Mouse (Mus musculus) liver, embryonic 13.5 days (tissue): ENCODE data around the gene Mybbp1a. TPM values are rescaled to one million over a fixed set of nuclear protein-coding genes. Genes with fewer than 3 reads are reported as not detected.

Experiments used
- ATAC-seq: fragments of 200-750 bp; cut with Nextera tagmentation; 2 replicates; pipeline ENCODE4 v1.8.0; 2017; ENCODE audit warnings: low read depth, mild to moderate bottlenecking, moderate number of reproducible peaks, moderate library complexity
- DNase-seq: peaks from one replicate; pipeline ENCODE4 v3.0.0; 2022
- H3K27ac ChIP-seq: fragments of 300-500 bp; sonication (generic); 2 replicates; pipeline ENCODE4 v1.5.1; 2015; ENCODE audit warnings: moderate library complexity, mild to moderate bottlenecking, inconsistent platforms
- H3K27me3 ChIP-seq: fragments of 300-500 bp; sonication (generic); 2 replicates; pipeline ENCODE4 v1.6.1; 2015; ENCODE audit warnings: mild to moderate bottlenecking, inconsistent platforms
- H3K36me3 ChIP-seq: fragments of 300-500 bp; sonication (generic); 2 replicates; pipeline ENCODE4 v1.6.1; 2015; ENCODE audit warnings: mild to moderate bottlenecking, inconsistent platforms
- H3K4me1 ChIP-seq: fragments of 300-500 bp; sonication (generic); replicated peaks from 2 replicates; pipeline ENCODE4 v1.6.1; 2015; ENCODE audit warnings: inconsistent platforms
- H3K4me2 ChIP-seq: fragments of 300-500 bp; sonication (generic); 2 replicates; pipeline ENCODE4 v1.6.1; 2015; ENCODE audit warnings: inconsistent platforms, mild to moderate bottlenecking, moderate library complexity
- H3K4me3 ChIP-seq: fragments of 300-500 bp; sonication (generic); replicated peaks from 2 replicates; pipeline ENCODE4 v1.5.1; 2015; ENCODE audit warnings: mild to moderate bottlenecking, inconsistent platforms
- H3K9ac ChIP-seq: fragments of 300-500 bp; sonication (generic); 2 replicates; pipeline ENCODE4 v1.6.1; 2015; ENCODE audit warnings: mild to moderate bottlenecking, inconsistent platforms
- H3K9me3 ChIP-seq: fragments of 300-500 bp; sonication (generic); replicated peaks from 2 replicates; pipeline ENCODE4 v1.6.1; 2016; ENCODE audit warnings: inconsistent platforms
- WGBS: fragments of 180-500 bp; shearing (Covaris S2); methylation state at CpG from one replicate; pipeline ENCODE4 v1.1.7; 2015; ENCODE audit not compliant: insufficient replicate concordance; 5-methylcytosine and 5-hydroxymethylcytosine counted together
- polyA plus RNA-seq: library from polyadenylated mRNA; unstranded; fragments of >200 nt; fragmentation: Nextera tagmentation; extraction: Ambion mirVana; gene quantifications from 2 replicates; pipeline ENCODE4 v1.2.1, GENCODE M21; 2015

Gene Mybbp1a
- polyA plus RNA-seq, 1 experiment from 2014 or later, result 129 TPM

DNA sequence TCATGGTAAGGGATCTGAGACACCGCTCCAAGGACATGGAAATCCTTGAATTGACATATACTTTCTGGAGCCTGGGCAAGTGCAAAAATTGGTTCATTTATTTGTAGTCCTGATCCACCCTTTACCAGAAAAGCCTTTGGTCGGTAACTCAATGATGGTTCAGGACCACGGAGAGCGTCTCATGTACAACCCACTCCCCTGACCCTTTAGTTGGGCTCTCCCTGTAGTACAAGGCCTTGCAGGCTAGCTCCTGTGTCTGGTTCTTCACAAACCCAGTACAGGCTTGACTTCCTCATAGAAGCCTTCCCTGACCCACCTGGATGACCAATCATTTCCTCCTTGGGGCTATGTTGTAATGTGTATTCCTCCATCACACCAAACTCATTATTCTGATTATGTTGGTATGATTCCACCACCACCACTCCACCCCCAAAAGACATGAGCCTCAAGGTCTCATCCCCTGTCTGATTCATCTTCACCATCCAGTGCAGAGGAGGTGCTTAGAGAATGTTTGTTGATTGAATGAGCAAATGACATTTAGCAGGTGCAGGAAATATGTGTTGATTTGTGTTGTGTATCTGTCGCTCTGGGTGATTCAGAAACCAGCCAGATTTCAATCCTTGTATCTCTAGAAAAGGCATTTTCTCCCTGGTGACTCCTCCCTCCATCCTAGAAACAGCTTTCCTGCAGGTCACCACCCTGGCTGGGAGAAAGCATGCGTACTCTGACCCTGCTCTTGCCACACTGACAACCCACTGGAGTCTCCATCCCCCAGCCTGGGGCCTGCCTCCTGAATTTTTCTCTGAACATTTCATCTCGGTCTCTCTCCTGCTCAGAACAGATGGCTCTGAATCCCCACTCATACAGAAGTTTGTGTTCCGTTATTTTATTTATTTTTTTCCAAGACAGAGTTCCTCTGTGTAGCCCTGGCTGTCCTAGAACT is 53.2 kb downstream of the Mybbp1a start:
- H3K4me3 ChIP-seq, result no peak overlapping the region
- DNase-seq, result no peak
- H3K9ac ChIP-seq, result no peak overlapping the region
- no peaks in the 10 kb centered on the region for H3K9me3 ChIP-seq
- ATAC-seq, result no peak
- no peak overlapping the region for H3K27ac ChIP-seq
- H3K4me2 ChIP-seq, result no peak overlapping the region
- no peaks in the 10 kb centered on the region for H3K36me3 ChIP-seq
- WGBS, result 43% methylated on average over 8 of the region's 8 CpGs
- H3K27me3 ChIP-seq, result peaks cover 13% of the 10 kb centered on the region
- H3K4me1 ChIP-seq, result peaks cover 27% of the 10 kb centered on the region

DNA sequence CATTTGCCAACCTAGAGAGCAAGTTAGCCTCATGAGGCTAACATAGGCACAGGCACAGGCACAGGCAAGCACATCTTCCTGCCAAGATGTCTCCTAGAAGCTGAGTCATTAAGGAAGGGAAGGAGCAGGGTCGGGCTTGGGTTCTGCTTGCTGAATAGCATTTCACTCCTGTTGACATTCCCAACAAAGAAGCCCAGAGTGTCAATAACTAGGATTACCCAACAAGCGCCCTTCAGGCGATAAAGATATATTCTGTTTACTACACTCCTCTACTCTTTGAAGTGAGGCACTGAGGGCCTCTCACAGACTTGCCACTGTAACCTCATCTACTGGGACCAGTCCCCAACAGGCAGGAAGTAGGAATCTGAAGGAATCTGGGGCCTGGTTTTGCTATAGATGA is 54.9 kb downstream of the Mybbp1a start:
- Histone ChIP-seq H3K4me2 (no peak overlapping the region), H3K9me3 (no peaks in the 10 kb centered on the region), H3K36me3 (no peaks in the 10 kb centered on the region), H3K4me3 (no peak overlapping the region), H3K27me3 (no peaks in the 10 kb centered on the region), H3K4me1 (peaks cover 15% of the 10 kb centered on the region), H3K9ac (no peak overlapping the region), H3K27ac (no peak overlapping the region)
- 48% methylated on average over 3 of the region's 3 CpGs for WGBS
- ATAC-seq (no peak), DNase-seq (no peak)

GRCm38 (mm10) chr11:72496775-72497174 is 55.6 kb downstream of the Mybbp1a start:
- H3K27ac ChIP-seq, result no peak overlapping the region
- no peak for ATAC-seq
- no peak overlapping the region for H3K9ac ChIP-seq

GRCm38 (mm10) chr11:72497367-72497766 is 56.2 kb downstream of the Mybbp1a start:
- Histone ChIP-seq H3K36me3 (no peaks in the 10 kb centered on the region), H3K4me2 (no peak overlapping the region), H3K27me3 (no peaks in the 10 kb centered on the region; the same call in 1 of the 2 replicates), H3K27ac (no peak overlapping the region), H3K4me1 (peaks cover 14% of the 10 kb centered on the region), H3K9me3 (no peaks in the 10 kb centered on the region), H3K9ac (no peak overlapping the region), H3K4me3 (no peak overlapping the region)
- no peak for ATAC-seq
- 60% methylated on average over 4 of the region's 4 CpGs for WGBS
- no peak for DNase-seq

More at GRCm38 (mm10) chr11:72496775-72497174, 55.6 kb downstream of the Mybbp1a start:
- 55% methylated on average over 1 of the region's 1 CpGs for WGBS
- Histone ChIP-seq H3K9me3 (no peaks in the 10 kb centered on the region), H3K36me3 (no peaks in the 10 kb centered on the region), H3K4me1 (peaks cover 13% of the 10 kb centered on the region), H3K4me2 (no peak overlapping the region), H3K27me3 (no peaks in the 10 kb centered on the region; the same call in 1 of the 2 replicates), H3K4me3 (no peak overlapping the region)
- no peak for DNase-seq

- ATAC-seq, result no peak
Observed at GRCm38 (mm10) chr11:72500139-72500538, 59.0 kb downstream of the Mybbp1a start.

More at GRCm38 (mm10) chr11:72500139-72500538, 59.0 kb downstream of the Mybbp1a start:
- H3K9me3 ChIP-seq, result no peaks in the 10 kb centered on the region
- WGBS, result 79% methylated on average over 4 of the region's 4 CpGs
- no peak overlapping the region for H3K4me2 ChIP-seq
- H3K27ac ChIP-seq, result no peak overlapping the region
- DNase-seq, result no peak
- H3K4me1 ChIP-seq, result peaks cover 17% of the 10 kb centered on the region
- no peak overlapping the region for H3K9ac ChIP-seq
- H3K4me3 ChIP-seq, result no peak overlapping the region
- H3K27me3 ChIP-seq, result no peaks in the 10 kb centered on the region; the same call in 1 of the 2 replicates
- no peaks in the 10 kb centered on the region for H3K36me3 ChIP-seq

Other genes with a start within 250 kb of the Mybbp1a start
- not detected in 2 replicates for gene Gm43951, start 234.5 kb upstream of the Mybbp1a start, polyA plus RNA-seq
- gene 4933427D14Rik, start 233.9 kb upstream of the Mybbp1a start, polyA plus RNA-seq, result 4.4 and 4.9 TPM in 2 replicates
- 94.7 and 97.9 TPM in 2 replicates for gene Txndc17, start 233.8 kb upstream of the Mybbp1a start, polyA plus RNA-seq
- gene Med31, start 225.8 kb upstream of the Mybbp1a start, polyA plus RNA-seq, result 15.1 and 16.8 TPM in 2 replicates
- not detected in 2 replicates for gene Slc13a5, start 174.1 kb upstream of the Mybbp1a start, polyA plus RNA-seq
- 2.7 and 4.0 TPM in 2 replicates for gene Xaf1, start 139.7 kb upstream of the Mybbp1a start, polyA plus RNA-seq
- gene Fbxo39, start 126.9 kb upstream of the Mybbp1a start, polyA plus RNA-seq, result not detected in 2 replicates
- not detected in 2 replicates for gene Tekt1, start 78.9 kb upstream of the Mybbp1a start, polyA plus RNA-seq
- gene Smtnl2, start 29.6 kb upstream of the Mybbp1a start, polyA plus RNA-seq, result 5.4 and 5.5 TPM in 2 replicates
- not detected in 2 replicates for gene Ggt6, start 5.8 kb upstream of the Mybbp1a start, polyA plus RNA-seq
- gene Spns2, start 48.5 kb downstream of the Mybbp1a start, polyA plus RNA-seq, result 4.3 and 5.5 TPM in 2 replicates
- 1.5 and 2.0 TPM in 2 replicates for gene Spns3, start 109.2 kb downstream of the Mybbp1a start, polyA plus RNA-seq
- 24.8 and 33.3 TPM in 2 replicates for gene Ube2g1, start 165.9 kb downstream of the Mybbp1a start, polyA plus RNA-seq
- 9.2 and 11.8 TPM in 2 replicates for gene Ankfy1, start 248.7 kb downstream of the Mybbp1a start, polyA plus RNA-seq